Mouse (Mus musculus) lung, adult 2 months (tissue): Measurements from ENCODE around the gene Zbtb48.

ENCODE experiments used
- CTCF ChIP-seq: fragments of 200-500 bp; IDR thresholded peaks from 2 replicates; pipeline ENCODE4 v1.5.1; 2011; ENCODE audit warnings: mild to moderate bottlenecking, low read length, control low read depth; ENCODE audit not compliant: insufficient read depth
- POLR2A ChIP-seq: fragments of 200-500 bp; IDR thresholded peaks from 2 replicates; pipeline ENCODE4 v1.6.1; 2011; ENCODE audit warnings: low read depth, mild to moderate bottlenecking, control low read depth, low read length, borderline replicate concordance; ENCODE audit errors: extremely low read depth

GRCm38 (mm10) chr4:152013036-152013813 lies 14.2 kb downstream of the Zbtb48 start:
- no peak for TF ChIP-seq CTCF
- TF ChIP-seq POLR2A: no peak
